25 mouse cellular contexts compared by ENCODE assay signal in the genomic region with DNA sequence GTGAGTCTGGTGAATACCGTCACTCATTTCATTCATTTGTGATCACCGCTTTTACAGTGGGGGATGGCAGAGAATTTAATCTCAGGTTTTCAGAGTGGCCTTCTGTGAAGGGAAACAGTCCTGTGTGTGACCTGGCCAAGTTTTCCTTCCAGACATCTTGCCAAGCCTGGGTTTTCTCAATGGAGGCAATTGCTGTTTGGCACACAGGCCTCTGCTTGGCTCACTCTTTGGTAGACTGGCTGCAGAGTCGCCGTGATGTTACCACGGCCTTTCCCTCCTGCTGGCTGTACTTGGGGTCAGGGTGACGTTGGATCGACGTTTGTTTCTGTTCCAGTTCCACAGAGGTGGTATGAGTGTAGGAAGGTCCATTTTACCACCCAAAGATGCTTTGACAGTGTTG. TPM values are rescaled to one million over a fixed set of nuclear protein-coding genes. Genes with fewer than 3 reads are reported as not detected.
DNase-seq lines count a peak whose midpoint lies in the region; ATAC-seq and TF ChIP-seq lines count a peak whose summit lies in the region.
"Had no signal": no experiment of that assay in that cellular context is flagged by ENCODE, and none has a peak within 500 bp of the region (broad histone marks: within the 10 kb centered on the region; RNA-seq: fewer than 3 reads in every experiment).

No protein-coding gene starts in this region.

- H3K4me3 ChIP-seq in hindbrain, postnatal 0 days (ENCODE audit: low read length), result no peak overlapping the region
- H3K4me3 ChIP-seq in hindbrain, embryonic 12.5 days, result no peak overlapping the region
- H3K4me3 ChIP-seq: embryonic facial prominence, embryonic 15.5 days; heart, adult 2 months; heart, embryonic 13.5 days; liver, embryonic 15.5 days; lung, embryonic 15.5 days; neural tube, embryonic 15.5 days had no signal

- no peaks in the 10 kb centered on the region for H3K9me3 ChIP-seq in hindbrain, postnatal 0 days (ENCODE audit: low read length)
- no peaks in the 10 kb centered on the region for H3K9me3 ChIP-seq in hindbrain, embryonic 12.5 days (replicated peaks)
- H3K9me3 ChIP-seq: embryonic facial prominence, embryonic 15.5 days; G1E; heart, embryonic 13.5 days; liver, embryonic 15.5 days; lung, embryonic 15.5 days; neural tube, embryonic 15.5 days had no signal

- H3K36me3 ChIP-seq in hindbrain, postnatal 0 days (ENCODE audit: insufficient read depth, low read length), result no peaks in the 10 kb centered on the region
- peaks cover 22% of the 10 kb centered on the region for H3K36me3 ChIP-seq in hindbrain, embryonic 12.5 days
- H3K36me3 ChIP-seq: embryonic facial prominence, embryonic 15.5 days; neural tube, embryonic 15.5 days had no signal

- H3K27me3 ChIP-seq in hindbrain, postnatal 0 days (ENCODE audit: insufficient read depth, low read length), result no peaks in the 10 kb centered on the region
- no peaks in the 10 kb centered on the region for H3K27me3 ChIP-seq in hindbrain, embryonic 12.5 days
- H3K27me3 ChIP-seq: CH12.LX; embryonic facial prominence, embryonic 15.5 days; heart, embryonic 13.5 days; liver, embryonic 15.5 days; lung, embryonic 15.5 days; neural tube, embryonic 15.5 days had no signal

- peak; percentile 27 for DNase-seq in cerebellum, adult 9-11 months
- DNase-seq in cerebellum, adult 11-12 months, result no peak
- DNase-seq in hindbrain, postnatal 0 days (ENCODE audit: low spot score), result peak; percentile 62
- DNase-seq in Muller cell, postnatal 12 days (ENCODE audit: inconsistent ontology term), result peak; percentile 61
- peak; percentile 42 for DNase-seq in brain, adult 2 months (ENCODE audit: low read depth, low spot score)
- no peak for DNase-seq in lung, postnatal 25 days (ENCODE audit: low spot score)
- DNase-seq: B cell, adult 2 months; gastrocnemius, postnatal 36 days; heart, adult 2 months; heart, postnatal 14 days; kidney, adult 2 months; lung, postnatal 4 days; right cerebral cortex, adult 18-20 months; right cerebral cortex, postnatal 4 days; thymus, postnatal 14 days had no signal

- H3K27ac ChIP-seq in hindbrain, postnatal 0 days, result no peak overlapping the region
- no peak overlapping the region for H3K27ac ChIP-seq in hindbrain, embryonic 12.5 days
- H3K27ac ChIP-seq: embryonic facial prominence, embryonic 15.5 days; heart, adult 2 months; heart, embryonic 13.5 days; kidney, postnatal 0 days; liver, embryonic 15.5 days; lung, embryonic 15.5 days; neural tube, embryonic 15.5 days had no signal

- no peaks in the 10 kb centered on the region for H3K4me1 ChIP-seq in hindbrain, postnatal 0 days (ENCODE audit: insufficient read depth, low read length)
- peaks cover 2% of the 10 kb centered on the region; the same call in 1 of the 2 replicates for H3K4me1 ChIP-seq in hindbrain, embryonic 12.5 days
- H3K4me1 ChIP-seq: embryonic facial prominence, embryonic 15.5 days; lung, embryonic 15.5 days had no signal

- TF ChIP-seq CTCF in hindbrain, postnatal 0 days (IDR thresholded peaks at IDR 0.05; ENCODE audit: low read depth), result no peak

- peak; percentile 55; the same call in 1 of the 2 replicates for ATAC-seq in hindbrain, postnatal 0 days
- no peak for ATAC-seq in hindbrain, embryonic 12.5 days (ENCODE audit: low FRiP score)
- ATAC-seq: forebrain, embryonic 14.5 days had no signal

- H3K4me2 ChIP-seq in hindbrain, postnatal 0 days (ENCODE audit: low read depth, low read length), result no peak overlapping the region
- H3K4me2 ChIP-seq in hindbrain, embryonic 12.5 days (replicated peaks), result no peak overlapping the region
- H3K4me2 ChIP-seq: embryonic facial prominence, embryonic 15.5 days; heart, embryonic 13.5 days; liver, embryonic 15.5 days; lung, embryonic 15.5 days; neural tube, embryonic 15.5 days had no signal

- WGBS in hindbrain, postnatal 0 days, result 63% methylated on average over 8 of the region's 8 CpGs
- WGBS in hindbrain, embryonic 12.5 days, result 97% methylated on average over 8 of the region's 8 CpGs

- no peak overlapping the region for H3K9ac ChIP-seq in hindbrain, postnatal 0 days (replicated peaks; ENCODE audit: low read length)
- H3K9ac ChIP-seq in hindbrain, embryonic 12.5 days, result no peak overlapping the region
- H3K9ac ChIP-seq: embryonic facial prominence, embryonic 15.5 days; heart, embryonic 13.5 days; liver, embryonic 15.5 days; lung, embryonic 15.5 days; neural tube, embryonic 15.5 days had no signal

RNA-seq across cellular contexts. Expression of gene Agpat4, which starts 15.5 kb away (rescaled TPM):
- 53.6 and 59.3 TPM in 2 replicates for total RNA-seq in hindbrain, postnatal 0 days (2014; rRNA removed)
- 56.6 and 61.5 TPM in 2 replicates for polyA plus RNA-seq in hindbrain, postnatal 0 days (2015; fragmentation: Nextera tagmentation; extraction: Ambion mirVana)
- polyA plus RNA-seq in hindbrain, embryonic 12.5 days (2016; fragmentation: Nextera tagmentation; extraction: Ambion mirVana), result 45.0 and 45.1 TPM in 2 replicates

Comparison
In these comparisons a context has a peak if more than half of its experiments do, and no peak if none do; other contexts are left out.
1. DNase-seq: peak in cerebellum, adult 9-11 months (single experiment), hindbrain, postnatal 0 days (single experiment), Muller cell, postnatal 12 days (single experiment) and brain, adult 2 months (single experiment); none in cerebellum, adult 11-12 months (single experiment) and lung, postnatal 25 days (single experiment).